Mouse (Mus musculus): Measurements from ENCODE around the gene Parp3.

DNA sequence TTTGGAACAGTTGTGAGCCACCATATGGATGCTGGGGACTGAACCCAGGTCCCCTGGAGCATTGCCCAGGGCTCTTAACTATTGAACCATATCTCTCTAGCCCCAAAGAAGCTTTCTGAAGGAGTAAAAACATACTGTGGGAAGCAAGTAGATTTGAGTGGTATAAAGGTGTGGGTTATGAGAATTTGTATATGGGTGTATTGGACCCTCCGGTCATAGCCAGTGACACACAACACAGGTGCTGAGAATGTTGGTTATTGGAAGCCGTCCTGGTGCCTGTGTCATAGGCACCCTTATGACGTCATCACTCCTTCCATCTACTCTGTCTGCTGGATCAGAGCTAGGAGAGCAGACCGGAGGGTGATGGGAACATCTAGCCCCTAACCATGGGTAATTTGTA, 37.5 kb upstream of the Parp3 start, which contains the start of gene Iqcf5:
- TF ChIP-seq CTCF (IDR thresholded peaks at IDR 0.05; ENCODE audit: low read depth, low read length): no peak
- no peak for TF ChIP-seq POLR2A (IDR thresholded peaks at IDR 0.05; ENCODE audit: extremely low read depth, insufficient read depth, low read length)

All from liver, adult 2 months (tissue).